Mouse (Mus musculus): ENCODE data around the gene Itgb2. TPM values are rescaled to one million over a fixed set of nuclear protein-coding genes. Genes with fewer than 3 reads are reported as not detected.

Itgb2 gene
- polyA plus RNA-seq, 1 experiment from 2014 or later = 3.8 TPM

DNA sequence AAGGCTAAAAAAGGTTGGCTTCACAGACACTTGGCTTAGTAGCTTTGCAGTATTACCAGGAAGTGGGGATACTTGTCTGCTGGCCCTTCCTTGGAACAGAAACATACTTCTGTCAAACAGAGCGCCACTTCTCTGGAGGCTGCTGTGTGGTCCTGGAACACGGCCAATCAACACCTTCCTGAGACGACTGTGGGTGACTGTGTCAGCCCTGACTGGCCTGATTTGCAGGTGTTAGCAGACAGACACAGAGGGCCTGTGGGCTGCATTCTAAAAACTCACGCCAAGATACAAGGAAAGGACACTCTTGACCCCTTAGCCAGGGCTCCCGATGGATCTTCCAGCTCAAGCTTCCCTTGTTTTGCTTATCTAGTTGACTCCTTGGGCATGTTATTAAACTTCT is 74.9 kb downstream of the Itgb2 start:
- peak overlapping the region; percentile 97; the same call in 1 of the 2 replicates for H3K27ac ChIP-seq (ENCODE audit: low read length)
- no peak overlapping the region for H3K4me3 ChIP-seq (ENCODE audit: low read length)
- ATAC-seq = no peak
- no peak overlapping the region for H3K4me2 ChIP-seq (ENCODE audit: low read depth, low read length)
- H3K4me1 ChIP-seq (ENCODE audit: control insufficient read depth, insufficient read depth, low read length) = peaks cover 7% of the 10 kb centered on the region; the same call in 1 of the 2 replicates
- H3K9me3 ChIP-seq (ENCODE audit: control insufficient read depth, low read length) = 0 out of 2 replicates have a peak, but pooled peaks cover 3% of the 10 kb centered on the region
- H3K27me3 ChIP-seq (replicated peaks; ENCODE audit: control insufficient read depth, insufficient read depth, low read length) = no peaks in the 10 kb centered on the region
- WGBS = 73% methylated on average over 5 of the region's 5 CpGs
- no peak overlapping the region for H3K9ac ChIP-seq (ENCODE audit: low read depth, low read length)
- 0 out of 2 replicates have a peak, but pooled peaks cover 1% of the 10 kb centered on the region for H3K36me3 ChIP-seq (ENCODE audit: control insufficient read depth, insufficient read depth, low read length)

DNA sequence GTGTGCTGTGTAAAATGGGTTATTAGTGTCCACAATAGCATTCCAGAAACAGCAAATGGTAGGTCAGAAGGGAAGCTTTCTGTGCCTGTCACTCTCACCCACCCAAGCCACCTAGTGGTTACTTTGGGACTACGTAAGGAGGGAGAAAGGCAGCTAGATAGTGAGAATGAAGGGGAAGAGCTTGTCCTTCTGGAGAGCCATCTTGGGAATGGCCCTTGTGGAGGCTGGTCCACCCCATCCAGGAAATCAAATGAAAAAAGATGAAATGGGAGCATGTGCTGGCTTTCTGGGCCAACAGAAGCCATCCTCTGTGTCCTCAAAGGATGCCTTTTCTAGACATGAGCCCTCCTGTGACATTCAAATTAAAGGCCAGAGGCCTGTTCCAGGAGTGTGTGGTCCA is 75.3 kb downstream of the Itgb2 start:
- Histone ChIP-seq H3K4me3 (ENCODE audit: low read length) (peak overlapping the region; percentile 79), H3K36me3 (ENCODE audit: control insufficient read depth, insufficient read depth, low read length) (peaks cover 4% of the 10 kb centered on the region; the same call in 1 of the 2 replicates), H3K27me3 (replicated peaks; ENCODE audit: control insufficient read depth, insufficient read depth, low read length) (no peaks in the 10 kb centered on the region), H3K27ac (ENCODE audit: low read length) (peak overlapping the region; percentile 97), H3K4me1 (ENCODE audit: control insufficient read depth, insufficient read depth, low read length) (peaks cover 7% of the 10 kb centered on the region; the same call in 1 of the 2 replicates), H3K9ac (ENCODE audit: low read depth, low read length) (peak overlapping the region; percentile 85; the same call in 1 of the 2 replicates), H3K4me2 (ENCODE audit: low read depth, low read length) (peak overlapping the region; percentile 94; the same call in 1 of the 2 replicates), H3K9me3 (ENCODE audit: control insufficient read depth, low read length) (0 out of 2 replicates have a peak, but pooled peaks cover 3% of the 10 kb centered on the region)
- peak; percentile 30 for ATAC-seq
- 16% methylated on average over 1 of the region's 1 CpGs for WGBS

DNA sequence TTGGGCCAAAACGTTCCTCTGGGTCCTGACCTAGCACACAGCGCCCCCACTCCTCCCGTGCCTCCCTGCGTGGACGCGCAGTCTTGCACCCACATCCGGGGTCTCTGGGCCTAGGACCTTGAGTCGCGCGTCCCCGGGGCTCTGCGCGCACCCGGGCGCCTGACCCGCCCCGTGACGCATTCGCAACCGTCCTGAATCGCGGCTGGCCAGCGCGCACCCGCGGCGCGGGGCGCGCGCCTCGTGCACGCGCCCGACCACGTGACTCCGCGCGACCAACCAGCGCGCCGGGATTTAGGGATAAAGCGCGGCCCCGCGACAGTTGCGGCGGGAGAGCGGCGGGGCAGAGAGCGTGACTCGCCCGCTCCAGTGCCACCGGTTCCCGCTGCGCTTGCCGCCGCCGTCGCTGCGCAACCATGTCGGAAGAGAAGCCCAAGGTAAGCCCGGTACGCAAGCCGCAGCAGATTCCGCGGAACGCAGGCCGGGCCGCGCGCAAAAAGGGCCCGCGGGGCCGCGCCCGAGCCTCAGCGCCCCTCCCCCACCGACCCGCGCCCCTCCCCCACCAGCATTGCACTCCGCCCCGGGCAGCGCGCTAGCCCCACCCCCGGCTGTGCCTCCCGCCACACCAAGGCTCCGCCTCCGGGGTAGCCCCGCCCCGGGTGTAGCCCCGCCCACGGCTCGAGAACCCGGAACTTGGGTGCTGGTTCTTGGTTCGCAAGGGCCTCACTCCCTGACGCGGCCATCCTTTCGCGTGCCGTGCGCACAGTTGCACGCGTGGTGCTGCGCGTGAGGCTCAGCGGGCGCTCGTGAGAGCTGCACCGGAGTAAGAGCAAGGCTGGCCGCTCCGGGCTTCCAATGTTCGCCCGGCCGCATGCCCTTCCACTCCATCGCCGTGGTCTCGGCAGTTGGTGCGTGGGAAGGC is 76.1 kb downstream of the Itgb2 start, which contains the start of the genes Sumo3 and Gm49325:
Sumo3 (plus strand) TSS at position 190 of the 919 bp plus-strand sequence.
Gm49325 (plus strand) TSS at position 290 of the 919 bp plus-strand sequence.
- ATAC-seq = peak; percentile 90
- Histone ChIP-seq H3K4me2 (ENCODE audit: low read depth, low read length) (peak within 1 kb of the TSS; percentile 94), H3K27ac (ENCODE audit: low read length) (peak within 1 kb of the TSS; percentile 97), H3K9ac (ENCODE audit: low read depth, low read length) (peak within 1 kb of the TSS; percentile 85), H3K4me3 (ENCODE audit: low read length) (peak within 1 kb of the TSS; percentile 79), H3K9me3 (ENCODE audit: control insufficient read depth, low read length) (0 out of 2 replicates have a peak, but pooled peaks cover 3% of the 10 kb centered on the region), H3K36me3 (ENCODE audit: control insufficient read depth, insufficient read depth, low read length) (peaks cover 11% of the 10 kb centered on the region), H3K27me3 (replicated peaks; ENCODE audit: control insufficient read depth, insufficient read depth, low read length) (no peaks in the 10 kb centered on the region), H3K4me1 (ENCODE audit: control insufficient read depth, insufficient read depth, low read length) (peaks cover 7% of the 10 kb centered on the region; the same call in 1 of the 2 replicates)
- WGBS = 1% methylated on average over 97 of the region's 119 CpGs

DNA sequence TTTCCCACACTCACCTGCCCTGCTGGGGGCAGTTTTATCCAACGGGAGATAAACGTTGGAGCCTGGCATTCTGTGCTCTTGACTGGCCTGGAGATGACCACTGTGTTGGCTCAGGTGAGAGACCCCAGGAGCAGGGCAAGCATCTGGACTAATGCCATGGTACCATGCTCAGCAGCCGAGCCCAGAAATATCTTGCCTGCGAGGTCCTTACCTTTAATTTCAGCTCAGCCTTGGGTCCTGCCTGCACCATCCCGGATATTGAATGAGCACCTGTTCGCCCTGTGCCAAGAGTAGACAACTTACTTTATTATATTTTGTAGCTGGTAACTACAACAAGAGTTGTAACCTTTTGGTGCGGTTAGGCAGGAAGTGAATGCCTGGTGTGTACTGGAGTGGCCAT is 76.8 kb downstream of the Itgb2 start:
- Histone ChIP-seq H3K4me1 (ENCODE audit: control insufficient read depth, insufficient read depth, low read length) (peaks cover 7% of the 10 kb centered on the region; the same call in 1 of the 2 replicates), H3K27ac (ENCODE audit: low read length) (peak overlapping the region; percentile 97), H3K4me2 (ENCODE audit: low read depth, low read length) (peak overlapping the region; percentile 94), H3K4me3 (ENCODE audit: low read length) (peak overlapping the region; percentile 79), H3K27me3 (replicated peaks; ENCODE audit: control insufficient read depth, insufficient read depth, low read length) (no peaks in the 10 kb centered on the region), H3K36me3 (ENCODE audit: control insufficient read depth, insufficient read depth, low read length) (peaks cover 11% of the 10 kb centered on the region), H3K9ac (ENCODE audit: low read depth, low read length) (peak overlapping the region; percentile 85), H3K9me3 (ENCODE audit: control insufficient read depth, low read length) (0 out of 2 replicates have a peak, but pooled peaks cover 3% of the 10 kb centered on the region)
- WGBS = 27% methylated on average over 7 of the region's 7 CpGs
- ATAC-seq = peak; percentile 34

DNA sequence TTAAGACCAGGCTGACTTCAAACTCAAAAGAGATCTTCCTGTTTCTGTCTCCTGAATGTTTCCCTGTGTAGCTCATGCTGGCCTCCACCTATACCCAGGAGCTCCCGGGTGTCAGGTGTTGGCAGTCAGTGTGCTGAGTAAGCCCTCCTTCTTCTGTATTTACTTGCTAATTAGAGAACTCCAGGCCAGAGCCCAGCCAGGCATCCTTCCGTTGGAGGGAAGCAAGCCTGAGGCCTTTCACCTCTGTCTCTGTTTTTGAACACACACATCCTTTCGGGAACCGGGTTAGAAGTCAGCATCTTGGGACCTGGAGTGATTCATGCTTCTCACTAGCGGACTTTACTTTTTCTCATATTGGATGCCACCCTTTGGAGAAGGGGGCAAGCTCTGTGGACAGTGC is 77.4 kb downstream of the Itgb2 start:
- peak overlapping the region; percentile 94 for H3K4me2 ChIP-seq (ENCODE audit: low read depth, low read length)
- peaks cover 7% of the 10 kb centered on the region for H3K4me1 ChIP-seq (ENCODE audit: control insufficient read depth, insufficient read depth, low read length)
- no peaks in the 10 kb centered on the region for H3K27me3 ChIP-seq (replicated peaks; ENCODE audit: control insufficient read depth, insufficient read depth, low read length)
- H3K4me3 ChIP-seq (ENCODE audit: low read length) = peak overlapping the region; percentile 79
- peak overlapping the region; percentile 85 for H3K9ac ChIP-seq (ENCODE audit: low read depth, low read length)
- H3K9me3 ChIP-seq (ENCODE audit: control insufficient read depth, low read length) = 0 out of 2 replicates have a peak, but pooled peaks cover 3% of the 10 kb centered on the region
- 67% methylated on average over 5 of the region's 5 CpGs for WGBS
- H3K27ac ChIP-seq (ENCODE audit: low read length) = no peak overlapping the region
- peaks cover 11% of the 10 kb centered on the region for H3K36me3 ChIP-seq (ENCODE audit: control insufficient read depth, insufficient read depth, low read length)
- no peak for ATAC-seq

DNA sequence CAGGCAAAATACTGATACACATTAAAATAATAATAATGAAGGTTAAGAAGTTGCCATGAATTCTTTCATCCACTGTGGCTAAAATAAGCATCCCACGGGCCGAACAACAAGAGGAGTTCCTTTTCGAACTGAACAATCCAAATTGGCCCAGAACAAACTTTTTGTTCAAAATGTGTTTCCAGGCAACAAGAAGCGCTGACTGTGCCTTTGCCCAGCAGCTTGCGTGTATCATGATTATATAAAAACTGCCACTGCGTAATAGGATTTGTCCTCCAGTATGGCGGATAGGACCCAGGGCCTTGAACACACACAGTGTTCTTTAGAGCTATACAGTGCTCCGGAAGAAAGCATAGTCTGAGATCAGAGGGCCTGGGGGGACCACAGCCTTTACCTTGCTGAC is 78.5 kb downstream of the Itgb2 start:
- Histone ChIP-seq H3K9ac (ENCODE audit: low read depth, low read length) (no peak overlapping the region), H3K4me1 (ENCODE audit: control insufficient read depth, insufficient read depth, low read length) (peaks cover 16% of the 10 kb centered on the region), H3K27me3 (replicated peaks; ENCODE audit: control insufficient read depth, insufficient read depth, low read length) (no peaks in the 10 kb centered on the region), H3K4me3 (ENCODE audit: low read length) (no peak overlapping the region), H3K4me2 (ENCODE audit: low read depth, low read length) (no peak overlapping the region), H3K27ac (ENCODE audit: low read length) (no peak overlapping the region), H3K36me3 (ENCODE audit: control insufficient read depth, insufficient read depth, low read length) (peaks cover 11% of the 10 kb centered on the region), H3K9me3 (ENCODE audit: control insufficient read depth, low read length) (0 out of 2 replicates have a peak, but pooled peaks cover 3% of the 10 kb centered on the region)
- WGBS = 93% methylated on average over 8 of the region's 8 CpGs
- ATAC-seq = no peak

DNA sequence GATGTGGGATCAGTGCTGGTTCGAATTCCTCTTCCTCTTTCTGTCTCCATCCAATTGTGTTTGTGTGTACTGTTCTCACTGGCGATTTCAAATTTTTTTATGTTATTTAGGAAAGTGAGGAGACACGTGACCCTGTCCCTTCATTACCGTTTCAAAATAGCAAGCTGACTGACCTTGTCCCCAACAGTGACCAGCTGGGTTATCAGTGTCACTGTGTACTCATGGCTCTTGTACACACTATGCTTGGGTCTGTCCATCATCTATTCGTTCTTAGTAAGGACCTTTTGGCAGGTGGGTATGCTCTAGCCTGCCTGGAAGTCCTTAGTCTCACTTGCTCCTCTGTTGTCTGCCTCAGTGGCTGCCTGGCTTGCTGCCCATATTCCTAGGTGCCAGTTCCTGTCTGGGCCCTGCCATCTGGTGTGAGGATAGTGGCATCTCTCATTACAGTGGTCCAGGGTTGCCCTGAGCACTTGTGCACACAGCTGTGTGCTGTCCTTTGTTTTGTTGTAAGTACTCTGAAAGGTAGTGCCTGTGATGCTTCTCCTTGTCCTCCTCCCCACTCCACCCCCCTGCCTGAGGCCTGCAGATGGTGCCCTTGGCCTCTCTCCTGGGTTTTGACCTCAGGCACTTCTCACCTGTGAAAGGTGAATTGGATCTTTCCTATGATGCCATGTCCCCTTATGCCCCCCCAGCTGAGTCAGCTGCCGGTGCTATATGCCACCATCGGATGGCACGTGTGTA is 80.3 kb downstream of the Itgb2 start:
- H3K36me3 ChIP-seq (ENCODE audit: control insufficient read depth, insufficient read depth, low read length) = peaks cover 19% of the 10 kb centered on the region
- H3K4me3 ChIP-seq (ENCODE audit: low read length) = no peak overlapping the region
- H3K27me3 ChIP-seq (replicated peaks; ENCODE audit: control insufficient read depth, insufficient read depth, low read length) = no peaks in the 10 kb centered on the region
- H3K27ac ChIP-seq (ENCODE audit: low read length) = no peak overlapping the region
- no peak for ATAC-seq
- WGBS = 82% methylated on average over 8 of the region's 8 CpGs
- H3K9me3 ChIP-seq (ENCODE audit: control insufficient read depth, low read length) = no peaks in the 10 kb centered on the region
- H3K4me2 ChIP-seq (ENCODE audit: low read depth, low read length) = no peak overlapping the region
- H3K9ac ChIP-seq (ENCODE audit: low read depth, low read length) = no peak overlapping the region
- H3K4me1 ChIP-seq (ENCODE audit: control insufficient read depth, insufficient read depth, low read length) = peaks cover 19% of the 10 kb centered on the region

DNA sequence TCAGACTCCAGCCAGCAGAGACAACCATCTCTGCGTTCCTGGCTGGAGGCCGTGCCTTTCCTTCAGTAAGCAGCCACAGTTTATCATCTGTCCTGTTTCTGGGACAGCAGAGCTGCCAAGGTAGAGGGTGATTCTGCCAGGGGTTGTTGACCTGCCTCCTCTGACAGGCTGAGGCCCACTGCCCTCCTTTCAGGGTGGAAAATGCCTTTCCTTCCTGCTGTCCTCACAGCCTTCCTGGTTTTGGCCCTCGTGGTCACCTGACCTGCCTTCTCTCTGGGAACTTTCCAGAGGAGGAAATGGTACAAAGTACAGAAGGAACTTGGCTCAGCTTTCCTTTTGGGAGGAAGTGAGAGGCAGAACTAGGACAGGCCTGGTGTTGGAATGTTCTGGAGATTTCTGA is 83.4 kb downstream of the Itgb2 start:
- Histone ChIP-seq H3K4me3 (ENCODE audit: low read length) (no peak overlapping the region), H3K4me2 (ENCODE audit: low read depth, low read length) (0 out of 2 replicates have a peak overlapping the region, but pooled peaks have one; percentile 22), H3K9ac (ENCODE audit: low read depth, low read length) (0 out of 2 replicates have a peak overlapping the region, but pooled peaks have one; percentile 40), H3K9me3 (ENCODE audit: control insufficient read depth, low read length) (no peaks in the 10 kb centered on the region), H3K27me3 (replicated peaks; ENCODE audit: control insufficient read depth, insufficient read depth, low read length) (no peaks in the 10 kb centered on the region), H3K36me3 (ENCODE audit: control insufficient read depth, insufficient read depth, low read length) (peaks cover 30% of the 10 kb centered on the region), H3K4me1 (ENCODE audit: control insufficient read depth, insufficient read depth, low read length) (peaks cover 11% of the 10 kb centered on the region), H3K27ac (ENCODE audit: low read length) (peak overlapping the region; percentile 90)
- 64% methylated on average over 3 of the region's 3 CpGs for WGBS
- peak; percentile 90 for ATAC-seq

Data from intestine, embryonic 16.5 days (tissue).